In genomic region chr3:35102715-35103591, GRCm38 (mm10) we compare ENCODE assay signal across 8 mouse cellular contexts.
DNase-seq lines count a peak whose midpoint lies in the region; ATAC-seq and TF ChIP-seq lines count a peak whose summit lies in the region.

No protein-coding gene starts in this region.

- H3K4me2 ChIP-seq in heart, postnatal 0 days (ENCODE audit: low read depth, low read length), result no peak overlapping the region
- H3K4me2 ChIP-seq in lung, postnatal 0 days (replicated peaks; ENCODE audit: low read depth, low read length), result no peak overlapping the region

- TF ChIP-seq CTCF in heart, postnatal 0 days (IDR thresholded peaks at IDR 0.05; ENCODE audit: low read depth), result peak; percentile 88
- peak; percentile 88 for TF ChIP-seq CTCF in lung, postnatal 0 days (IDR thresholded peaks at IDR 0.05)

- H3K4me3 ChIP-seq in heart, postnatal 0 days (ENCODE audit: low read depth, low read length), result no peak overlapping the region
- H3K4me3 ChIP-seq in lung, postnatal 0 days (ENCODE audit: low read depth, low read length), result no peak overlapping the region

- H3K4me1 ChIP-seq in heart, postnatal 0 days (ENCODE audit: control insufficient read depth, insufficient read depth), result 0 out of 2 replicates have a peak, but pooled peaks cover 4% of the 10 kb centered on the region
- H3K4me1 ChIP-seq in lung, postnatal 0 days (ENCODE audit: insufficient read depth, low read depth, low read length), result no peaks in the 10 kb centered on the region

- H3K9me3 ChIP-seq in heart, postnatal 0 days (replicated peaks; ENCODE audit: control insufficient read depth, low read length), result no peaks in the 10 kb centered on the region
- H3K9me3 ChIP-seq in lung, postnatal 0 days (ENCODE audit: low read length), result no peaks in the 10 kb centered on the region

- peak; percentile 27 for DNase-seq in CD4-positive helper T cell, adult 2 months (ENCODE audit: low read depth, low spot score)
- peak; percentile 16 for DNase-seq in WW6 (ENCODE audit: low read depth, low spot score)
- DNase-seq in embryo, embryonic 10.5 days (ENCODE audit: low spot score), result peak; percentile 92
- peak; percentile 54 for DNase-seq in heart, postnatal 0 days (ENCODE audit: low spot score)
- peak; percentile 78 to 81 for DNase-seq in kidney, postnatal 4 days
- peak; percentile 77 for DNase-seq in lung, postnatal 0 days (ENCODE audit: low spot score)
- DNase-seq in right cerebral cortex, postnatal 10 days (ENCODE audit: low spot score in 2 of 2), result peak; percentile 81 to 88

- no peak overlapping the region for H3K27ac ChIP-seq in heart, postnatal 0 days (ENCODE audit: low read depth)
- H3K27ac ChIP-seq in lung, postnatal 0 days (ENCODE audit: low read length), result no peak overlapping the region

- H3K36me3 ChIP-seq in heart, postnatal 0 days (replicated peaks; ENCODE audit: control insufficient read depth, insufficient read depth, low read length), result no peaks in the 10 kb centered on the region
- no peaks in the 10 kb centered on the region for H3K36me3 ChIP-seq in lung, postnatal 0 days (ENCODE audit: insufficient read depth, low read length)

- WGBS in heart, postnatal 0 days, result 55% methylated on average over 13 of the region's 13 CpGs
- WGBS in lung, postnatal 0 days, result 53% methylated on average over 13 of the region's 13 CpGs

- H3K9ac ChIP-seq in heart, postnatal 0 days (replicated peaks; ENCODE audit: low read depth, low read length), result no peak overlapping the region
- H3K9ac ChIP-seq in lung, postnatal 0 days (replicated peaks; ENCODE audit: low read depth), result no peak overlapping the region

- TF ChIP-seq EP300 in heart, postnatal 0 days (IDR thresholded peaks at IDR 0.05; ENCODE audit: low read depth), result no peak
- TF ChIP-seq EP300 in lung, postnatal 0 days (IDR thresholded peaks at IDR 0.05), result no peak

- no peak; the same call in 1 of the 2 replicates for ATAC-seq in heart, postnatal 0 days (ENCODE audit: insufficient read depth, low read depth)
- no peak for ATAC-seq in lung, postnatal 0 days
- no peak for ATAC-seq in monocyte, adult 5-6 weeks (replicated peaks; ENCODE audit: insufficient number of reproducible peaks, low FRiP score, low TSS enrichment, poor library complexity, severe bottlenecking)

- H3K27me3 ChIP-seq in heart, postnatal 0 days (ENCODE audit: control insufficient read depth, insufficient read depth, low read length), result 0 out of 2 replicates have a peak, but pooled peaks cover 14% of the 10 kb centered on the region
- H3K27me3 ChIP-seq in lung, postnatal 0 days (replicated peaks; ENCODE audit: insufficient read depth, low read length), result no peaks in the 10 kb centered on the region

Comparison
In these comparisons a context has a peak if more than half of its experiments do, and no peak if none do; other contexts are left out.
1. DNase-seq: peak in every context shown above with its lines; median percentile 92 in embryo, embryonic 10.5 days; 84 in right cerebral cortex, postnatal 10 days; 80 in kidney, postnatal 4 days; 77 in lung, postnatal 0 days; 54 in heart, postnatal 0 days; 27 in CD4-positive helper T cell, adult 2 months; 16 in WW6.